Mouse (Mus musculus) mesoderm, embryonic 11.5 days (tissue): ENCODE measurements at regions not wholly inside any gene's neighbourhood (a gene's known extent, or its start where the extent isn't known, plus 50 kb on each side); places are given as distances from the start of the nearest gene placed in this dataset.

ENCODE experiments used
- DNase-seq: peaks from one replicate; pipeline ENCODE4 v3.0.0-alpha.2; 2012; ENCODE audit warnings: low read depth, low spot score

GRCm38 (mm10) chr19:32939692-32940091 lies 182.4 kb downstream of the Pten start:
- DNase-seq: no peak

DNA sequence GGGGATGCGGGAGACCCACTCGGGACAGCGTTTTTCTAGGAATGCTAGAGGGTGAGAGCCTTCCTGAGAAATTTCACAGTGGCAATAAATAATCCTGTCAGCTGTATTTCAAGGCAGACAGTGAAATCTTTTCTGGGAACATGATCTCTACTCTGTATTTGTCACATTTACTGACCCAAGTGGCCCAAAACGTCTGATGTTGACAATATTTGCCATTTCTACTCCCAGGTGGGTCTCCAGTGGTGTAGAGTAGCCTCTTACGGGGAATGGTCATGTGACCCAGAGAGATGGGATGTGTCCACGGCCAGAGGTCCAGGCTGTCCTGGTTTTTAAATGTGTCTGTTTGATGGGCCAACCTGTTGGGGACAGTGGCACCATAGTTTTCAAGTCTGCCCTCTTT lies 183.5 kb downstream of the Pten start:
- no peak for DNase-seq

DNA sequence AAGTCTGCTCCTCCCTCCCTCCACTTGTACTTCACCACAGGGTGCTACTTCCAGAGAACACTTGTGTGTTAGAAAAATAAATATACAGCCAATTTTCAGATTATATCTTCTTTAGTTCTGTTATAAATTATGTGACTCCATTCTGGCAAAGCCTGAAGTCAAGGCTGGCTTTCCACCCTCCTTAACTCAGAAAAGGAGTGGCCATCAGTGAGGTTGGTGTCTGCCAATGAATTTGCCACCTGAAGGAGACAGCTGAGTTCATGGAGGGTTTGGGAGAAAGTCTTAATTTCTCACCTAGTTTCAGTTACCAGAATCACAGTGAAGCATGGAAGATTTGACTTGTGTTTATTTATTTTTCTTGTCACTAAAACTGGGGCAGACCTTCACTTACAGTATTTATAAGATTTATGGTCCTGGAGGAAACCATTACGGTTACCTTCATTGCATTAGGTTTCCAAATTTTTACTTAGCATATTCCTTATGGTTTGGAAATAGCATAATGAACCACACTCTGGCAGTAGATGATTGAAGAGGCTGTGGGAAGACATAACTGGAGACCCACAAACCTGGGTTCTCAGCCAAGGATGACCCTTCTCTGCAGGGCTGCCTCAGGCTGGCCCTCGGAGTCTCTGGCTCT lies 186.4 kb downstream of the Pten start:
- DNase-seq: no peak

DNA sequence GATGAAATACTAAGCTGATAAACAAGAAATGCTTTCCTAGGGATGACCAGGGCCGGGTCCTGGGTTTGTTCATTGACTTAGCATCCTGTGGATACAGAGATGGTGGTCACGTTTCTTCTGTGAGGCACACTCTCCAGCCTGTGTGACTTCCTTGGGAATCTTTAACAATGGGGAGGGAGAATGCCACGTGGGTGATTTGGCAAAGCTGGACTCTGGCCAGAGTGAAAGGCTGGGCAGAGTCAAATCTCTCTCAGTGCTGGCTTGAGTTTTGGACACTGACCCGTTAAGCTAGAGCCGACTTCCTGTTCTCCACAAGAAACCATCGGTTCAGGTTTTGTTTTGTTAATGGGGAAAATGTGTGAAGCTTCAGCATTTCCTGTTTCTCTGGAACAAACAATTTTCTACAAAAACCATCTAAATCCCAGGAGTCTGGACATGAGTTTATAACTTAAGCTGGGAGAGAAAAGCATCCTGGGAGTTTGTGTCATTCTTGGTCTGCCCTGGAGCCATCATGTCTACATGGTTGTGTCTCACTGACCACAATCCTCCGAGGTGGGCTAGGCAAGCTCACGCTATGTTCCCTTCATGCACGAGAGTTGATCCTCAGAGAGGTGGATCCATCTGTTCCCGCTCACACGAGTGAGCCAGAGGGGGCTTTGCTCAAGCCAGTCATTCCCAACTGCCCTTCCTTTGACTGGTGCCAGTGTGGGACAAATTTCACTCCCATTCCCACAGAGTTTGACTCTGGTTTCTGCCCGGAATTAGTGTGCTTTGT lies 190.0 kb downstream of the Pten start:
- DNase-seq: no peak

DNA sequence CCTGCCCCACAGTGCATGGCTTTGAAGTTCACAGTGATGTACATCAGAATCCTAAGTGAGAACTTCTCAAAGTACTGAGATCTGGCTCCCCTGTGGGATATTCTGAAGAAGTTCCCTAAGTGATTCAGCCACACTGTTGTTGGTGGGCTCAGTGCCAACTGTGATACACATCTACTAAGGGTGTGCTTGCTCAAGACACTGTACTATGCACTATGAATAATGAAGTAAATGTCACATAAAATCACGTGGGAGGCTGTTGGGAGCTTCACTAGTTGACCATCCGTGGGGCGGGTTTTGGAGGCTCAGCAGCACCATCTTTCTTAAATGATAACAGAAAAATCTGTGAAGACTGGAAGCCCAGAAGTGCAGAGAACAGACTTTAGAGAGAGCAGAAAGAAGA lies 193.0 kb downstream of the Pten start:
- no peak for DNase-seq

DNA sequence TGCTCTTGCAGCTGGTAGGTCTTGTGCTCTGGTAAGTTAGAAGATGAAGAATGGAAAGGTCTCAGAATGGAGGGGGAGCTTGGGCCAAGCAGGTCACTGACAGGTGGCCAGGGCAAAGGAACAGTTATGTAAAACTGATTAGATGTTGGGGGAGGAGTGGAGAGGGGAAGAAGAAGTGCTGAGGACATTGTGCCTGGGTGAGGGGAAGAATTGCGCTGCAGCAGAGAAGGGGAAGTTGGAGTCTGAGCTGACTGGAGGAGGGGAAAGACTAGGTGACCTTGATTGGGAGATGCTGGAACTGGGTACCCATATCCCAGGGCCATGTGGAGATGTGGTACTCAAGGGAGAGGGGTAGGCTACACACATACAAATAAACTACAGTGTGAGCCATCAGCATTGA lies 193.5 kb downstream of the Pten start:
- DNase-seq: no peak

- DNase-seq: no peak
Measured at GRCm38 (mm10) chr19:32952425-32952824, 195.1 kb downstream of the Pten start.

DNA sequence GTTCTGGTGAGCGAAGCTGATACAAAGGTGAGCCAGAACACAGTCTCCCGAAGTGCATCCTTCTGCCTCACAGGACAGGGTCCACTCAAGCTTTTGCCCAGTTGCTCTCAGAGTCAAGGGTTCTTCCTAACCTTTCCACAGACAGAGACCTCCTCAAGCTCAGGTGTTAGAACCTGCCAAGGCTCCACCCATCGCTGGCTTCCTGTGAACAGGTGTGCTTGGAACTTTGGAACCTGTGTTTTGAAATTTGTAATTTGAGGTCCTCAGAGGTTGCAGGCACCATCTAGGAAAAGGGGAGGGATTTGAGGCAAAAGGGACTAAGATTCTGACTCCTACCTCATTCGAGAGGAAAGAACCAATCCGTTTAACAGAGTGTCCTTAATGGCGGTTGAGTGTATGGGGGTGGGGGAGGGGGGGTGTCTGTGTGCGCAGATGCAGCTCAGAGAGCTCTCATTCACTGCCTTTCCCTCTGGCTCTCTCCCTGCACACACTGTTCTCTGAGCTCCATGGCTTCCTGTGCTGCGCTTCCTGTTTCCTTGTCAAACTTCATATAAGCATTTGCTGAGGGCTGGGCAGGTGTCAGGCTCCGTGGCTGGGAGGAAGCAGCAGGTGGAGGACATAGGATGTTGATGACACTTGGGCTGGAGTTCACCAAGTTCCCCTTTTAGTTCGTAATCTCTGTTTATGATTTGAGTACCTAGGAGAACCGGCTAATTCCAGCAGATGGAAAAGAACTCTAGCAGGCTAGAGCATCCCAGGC lies 195.8 kb downstream of the Pten start:
- no peak for DNase-seq

DNA sequence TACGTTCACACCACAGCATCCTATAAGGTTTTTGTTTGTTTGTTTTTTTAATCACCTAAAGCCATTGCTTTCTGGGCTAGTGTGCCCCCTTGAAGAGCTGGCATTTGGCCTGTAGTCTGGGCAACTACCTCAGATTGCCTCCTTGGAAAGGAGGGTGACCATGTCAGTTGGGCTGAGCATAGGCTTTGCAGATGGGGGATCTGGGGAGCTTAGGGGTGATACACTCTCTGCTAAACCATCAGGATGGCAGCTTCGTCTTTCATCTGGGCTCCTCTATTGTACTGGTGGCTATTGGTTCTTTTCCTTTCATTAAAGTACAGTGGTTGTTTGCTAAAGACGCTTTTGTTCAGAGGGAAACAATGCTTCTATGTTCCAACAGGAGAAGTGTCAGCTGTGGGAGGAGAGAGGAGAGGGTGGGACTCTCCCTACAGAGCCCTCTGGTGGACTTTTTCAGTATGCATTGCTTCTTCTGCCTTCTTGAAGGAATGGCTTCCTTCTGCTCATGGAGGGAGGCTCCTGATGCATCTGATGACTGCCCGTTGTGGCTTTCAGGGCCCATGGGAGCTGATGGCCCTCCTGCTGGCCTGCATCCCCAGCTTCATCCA lies 196.8 kb downstream of the Pten start:
- DNase-seq: peak; percentile 44

DNA sequence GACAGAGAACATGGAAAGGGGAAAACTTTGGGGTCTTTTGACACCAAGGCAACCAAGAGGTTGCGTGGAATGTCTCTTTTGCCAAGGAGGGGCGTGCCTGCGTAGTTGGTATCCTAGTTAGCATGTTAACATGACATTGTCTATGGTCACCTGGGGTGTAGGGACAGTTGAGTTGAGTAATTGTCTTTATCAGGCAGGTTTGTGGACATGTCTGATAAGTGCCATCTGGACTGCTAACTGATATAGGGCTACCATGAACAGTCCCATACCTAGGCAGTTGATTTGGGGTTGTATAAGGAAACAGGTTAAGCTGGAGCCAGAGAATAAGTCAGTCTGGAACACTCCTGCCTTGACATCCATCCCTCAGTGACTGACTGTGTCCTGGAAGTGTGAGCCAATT lies 197.6 kb downstream of the Pten start:
- no peak for DNase-seq

- DNase-seq: no peak
Measured at GRCm38 (mm10) chr19:32956143-32956915, 199.0 kb downstream of the Pten start.

- DNase-seq: no peak
Measured at GRCm38 (mm10) chr19:32956916-32957558, 199.7 kb downstream of the Pten start.

- no peak for DNase-seq
Measured at GRCm38 (mm10) chr19:32958276-32958675, 201.0 kb downstream of the Pten start.

DNA sequence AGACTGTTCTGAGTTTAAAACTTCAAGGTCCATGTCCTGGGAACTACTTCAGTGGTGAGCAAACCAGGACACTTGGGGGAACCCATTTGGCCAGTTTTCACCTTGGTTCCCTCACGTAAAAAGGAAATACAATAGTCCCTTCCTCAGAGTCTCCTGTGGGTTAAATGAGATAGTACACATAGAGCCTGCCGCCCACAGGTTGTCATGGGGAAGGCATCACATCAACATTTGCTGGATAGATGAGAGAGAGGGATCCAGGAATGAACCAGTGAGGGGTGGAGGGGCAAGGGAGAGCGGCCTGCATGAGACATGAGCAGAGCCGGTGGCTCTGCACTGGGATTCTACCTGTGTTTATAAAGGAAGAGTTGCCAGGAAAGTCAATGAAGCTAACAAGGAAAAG lies 201.5 kb downstream of the Pten start:
- DNase-seq: no peak

- no peak for DNase-seq
Measured at GRCm38 (mm10) chr19:32959844-32960195, 202.5 kb downstream of the Pten start.

DNA sequence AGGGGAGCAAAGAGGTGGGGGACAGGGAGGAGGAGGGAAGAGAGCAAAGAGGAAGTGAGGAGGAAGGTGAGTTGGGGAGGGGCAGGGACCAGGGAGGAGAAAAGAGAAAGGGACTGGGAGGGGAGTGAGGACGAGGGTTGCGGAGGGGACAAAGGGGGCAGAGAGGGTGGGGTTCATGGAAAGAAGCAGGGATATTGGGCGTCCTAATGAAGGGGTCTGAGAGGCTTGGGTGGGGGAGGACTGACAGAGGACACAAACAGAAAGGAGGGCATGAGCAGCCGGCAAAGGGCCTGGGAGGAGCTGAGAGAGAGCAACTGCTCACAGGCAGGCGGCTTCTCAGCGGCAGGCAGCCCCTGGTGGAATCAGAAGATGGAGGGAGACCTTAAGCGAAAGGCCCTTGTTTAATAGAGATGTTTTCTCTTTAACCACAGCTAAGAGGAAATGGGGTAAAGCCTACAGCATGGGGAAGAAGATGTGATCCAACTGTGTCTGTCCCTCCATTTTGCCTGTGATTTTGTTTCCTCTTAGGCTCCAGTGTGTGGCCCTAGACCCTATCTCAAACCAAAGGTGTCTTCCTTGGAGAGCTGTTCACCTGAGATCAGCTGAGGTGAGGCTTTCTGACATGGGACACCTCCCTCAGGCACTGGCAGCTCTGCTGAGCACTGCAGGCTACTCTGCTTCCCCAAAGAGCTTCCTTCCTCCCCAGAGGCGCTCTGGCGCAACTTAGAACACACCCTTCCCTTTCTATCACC lies 203.1 kb downstream of the Pten start:
- no peak for DNase-seq

DNA sequence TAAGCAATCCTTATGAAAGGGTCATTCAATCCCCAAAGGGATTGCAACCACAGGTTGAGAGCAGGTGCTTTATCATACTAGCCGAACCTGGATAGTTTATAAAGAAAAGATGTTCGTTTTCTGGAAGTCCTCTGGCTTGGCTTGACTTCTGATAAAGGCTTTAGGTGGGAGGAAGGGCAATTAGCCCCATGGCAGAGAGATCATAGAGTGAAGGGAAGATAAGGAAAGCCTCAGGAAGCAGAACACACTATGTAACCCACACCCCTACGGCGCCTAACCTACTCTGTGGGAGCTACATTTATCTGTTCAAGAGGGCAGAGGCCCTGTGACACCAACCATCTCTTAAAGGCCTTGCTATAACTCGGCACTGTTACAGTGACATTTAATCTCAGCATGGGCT lies 204.2 kb downstream of the Pten start:
- no peak for DNase-seq

DNA sequence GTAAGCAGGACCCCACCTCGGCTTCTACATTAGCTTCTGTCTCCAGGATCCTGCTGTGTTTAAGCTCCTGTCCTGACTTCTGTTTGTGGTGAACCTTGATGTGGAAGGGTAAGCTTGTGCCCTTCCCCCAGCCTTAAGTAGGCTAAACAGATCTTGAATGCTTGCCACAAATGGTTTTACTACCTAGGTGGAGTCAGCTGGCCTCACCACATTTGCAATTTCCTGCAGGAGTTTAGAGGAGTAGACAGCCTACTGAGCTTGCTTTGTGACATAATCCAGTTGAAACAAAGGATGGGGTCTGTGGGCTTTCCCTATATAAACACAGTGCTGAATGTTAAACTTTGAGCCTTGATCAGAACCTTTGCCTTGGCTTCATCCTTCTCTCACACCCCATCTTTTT lies 206.7 kb downstream of the Pten start:
- no peak for DNase-seq

GRCm38 (mm10) chr19:32965488-32965887 lies 208.2 kb downstream of the Pten start:
- DNase-seq: no peak

DNA sequence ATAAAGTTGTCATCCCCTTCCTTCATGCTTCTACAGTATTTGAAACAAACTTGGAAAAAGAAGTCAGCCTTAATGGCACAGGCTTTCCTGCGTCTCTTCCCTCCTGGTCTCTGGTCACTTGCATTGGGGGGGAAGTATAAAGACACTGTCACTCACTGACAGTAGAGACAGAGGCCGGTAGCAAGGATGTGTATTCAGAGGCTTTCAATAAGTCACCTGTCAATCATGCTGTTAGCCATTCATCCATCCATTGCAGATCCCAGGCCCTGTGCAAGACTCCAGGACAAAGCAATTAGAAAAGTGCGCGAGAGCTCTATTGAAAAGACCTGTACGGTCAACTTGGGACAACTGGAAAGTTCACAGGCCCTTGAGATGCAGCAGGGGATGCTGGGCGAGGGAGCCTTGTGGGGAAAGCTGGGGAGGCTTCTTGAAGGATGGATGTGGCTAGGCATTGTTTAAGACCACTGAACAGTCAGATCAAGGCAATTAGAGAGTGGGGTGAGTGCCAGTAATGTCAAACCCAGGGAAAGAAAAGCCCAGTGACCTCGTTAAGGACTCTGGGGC lies 212.0 kb downstream of the Pten start:
- no peak for DNase-seq
